Mouse (Mus musculus) hindbrain, embryonic 13.5 days (tissue): ENCODE measurements around the gene Bmp7. TPM values are rescaled to one million over a fixed set of nuclear protein-coding genes. Genes with fewer than 3 reads are reported as not detected.

Experiments used
- ATAC-seq: fragments of 200-750 bp; cut with Nextera tagmentation; 2 replicates; pipeline ENCODE4 v1.8.0; 2017; ENCODE audit warnings: moderate TSS enrichment; ENCODE audit not compliant: low FRiP score
- H3K27ac ChIP-seq: fragments of 300-500 bp; sonication (generic); 2 replicates; pipeline ENCODE4 v1.5.1; 2015; ENCODE audit warnings: inconsistent platforms, mild to moderate bottlenecking, moderate library complexity
- H3K27me3 ChIP-seq: fragments of 300-500 bp; sonication (generic); 2 replicates; pipeline ENCODE4 v1.6.1; 2015; ENCODE audit warnings: mild to moderate bottlenecking, inconsistent platforms
- H3K36me3 ChIP-seq: fragments of 300-500 bp; sonication (generic); 2 replicates; pipeline ENCODE4 v1.6.1; 2015; ENCODE audit warnings: mild to moderate bottlenecking, inconsistent platforms
- H3K4me1 ChIP-seq: fragments of 300-500 bp; sonication (generic); replicated peaks from 2 replicates; pipeline ENCODE4 v1.6.1; 2015; ENCODE audit warnings: inconsistent platforms
- H3K4me2 ChIP-seq: fragments of 300-500 bp; sonication (generic); 2 replicates; pipeline ENCODE4 v1.6.1; 2015; ENCODE audit warnings: inconsistent platforms, mild to moderate bottlenecking, moderate library complexity
- H3K4me3 ChIP-seq: fragments of 300-500 bp; sonication (generic); 2 replicates; pipeline ENCODE4 v1.5.1; 2015; ENCODE audit warnings: mild to moderate bottlenecking, inconsistent platforms
- H3K9ac ChIP-seq: fragments of 300-500 bp; sonication (generic); 2 replicates; pipeline ENCODE4 v1.6.1; 2015; ENCODE audit warnings: mild to moderate bottlenecking, inconsistent platforms
- H3K9me3 ChIP-seq: fragments of 300-500 bp; sonication (generic); 2 replicates; pipeline ENCODE4 v1.6.1; 2016; ENCODE audit warnings: inconsistent platforms
- WGBS: fragments of 180-500 bp; shearing (Covaris S2); methylation state at CpG from one replicate; pipeline ENCODE4 v1.1.7; 2015; 5-methylcytosine and 5-hydroxymethylcytosine counted together
- polyA plus RNA-seq: library from polyadenylated mRNA; unstranded; fragments of >200 nt; fragmentation: Nextera tagmentation; extraction: Ambion mirVana; gene quantifications from 2 replicates; pipeline ENCODE4 v1.2.1, GENCODE M21; 2015

Bmp7 gene
- polyA plus RNA-seq, 1 experiment from 2014 or later = 12.4 TPM

- Histone ChIP-seq H3K4me2 (no peak overlapping the region), H3K27ac (no peak overlapping the region), H3K9ac (no peak overlapping the region; the same call in 1 of the 2 replicates), H3K27me3 (no peaks in the 10 kb centered on the region), H3K4me1 (no peaks in the 10 kb centered on the region), H3K9me3 (peaks cover 5% of the 10 kb centered on the region; the same call in 1 of the 2 replicates), H3K36me3 (no peaks in the 10 kb centered on the region), H3K4me3 (no peak overlapping the region)
- 77% methylated on average over 10 of the region's 10 CpGs for WGBS
- ATAC-seq = no peak
These were observed 39.0 kb downstream of the Bmp7 start for GRCm38 (mm10) chr2:172900954-172901701.

GRCm38 (mm10) chr2:172889756-172890443 is 50.2 kb downstream of the Bmp7 start:
- Histone ChIP-seq H3K36me3 (no peaks in the 10 kb centered on the region), H3K9ac (no peak overlapping the region), H3K4me1 (peaks cover 5% of the 10 kb centered on the region; the same call in 1 of the 2 replicates), H3K4me3 (no peak overlapping the region), H3K9me3 (no peaks in the 10 kb centered on the region), H3K4me2 (no peak overlapping the region), H3K27me3 (no peaks in the 10 kb centered on the region), H3K27ac (no peak overlapping the region)
- no peak for ATAC-seq
- 81% methylated on average over 15 of the region's 15 CpGs for WGBS

GRCm38 (mm10) chr2:172889222-172889621 is 50.9 kb downstream of the Bmp7 start:
- Histone ChIP-seq H3K9ac (no peak overlapping the region), H3K4me3 (no peak overlapping the region), H3K9me3 (no peaks in the 10 kb centered on the region), H3K36me3 (no peaks in the 10 kb centered on the region), H3K27me3 (no peaks in the 10 kb centered on the region), H3K27ac (no peak overlapping the region), H3K4me1 (peaks cover 5% of the 10 kb centered on the region; the same call in 1 of the 2 replicates), H3K4me2 (no peak overlapping the region)
- whole genome bisulfite sequencing = 64% methylated on average over 12 of the region's 12 CpGs
- no peak for ATAC-seq

GRCm38 (mm10) chr2:172888147-172888546 is 52.0 kb downstream of the Bmp7 start:
- no peak overlapping the region for H3K27ac ChIP-seq
- no peaks in the 10 kb centered on the region for H3K36me3 ChIP-seq
- H3K4me1 ChIP-seq = peaks cover 5% of the 10 kb centered on the region; the same call in 1 of the 2 replicates
- no peak overlapping the region for H3K9ac ChIP-seq
- no peaks in the 10 kb centered on the region for H3K27me3 ChIP-seq
- H3K9me3 ChIP-seq = no peaks in the 10 kb centered on the region
- ATAC-seq = no peak
- no peak overlapping the region for H3K4me3 ChIP-seq
- H3K4me2 ChIP-seq = no peak overlapping the region
- 75% methylated on average over 12 of the region's 12 CpGs for WGBS

GRCm38 (mm10) chr2:172885861-172886260 is 54.3 kb downstream of the Bmp7 start:
- Histone ChIP-seq H3K9ac (no peak overlapping the region), H3K27me3 (no peaks in the 10 kb centered on the region), H3K27ac (no peak overlapping the region), H3K4me2 (no peak overlapping the region), H3K9me3 (no peaks in the 10 kb centered on the region), H3K36me3 (no peaks in the 10 kb centered on the region), H3K4me3 (no peak overlapping the region), H3K4me1 (peaks cover 9% of the 10 kb centered on the region)
- WGBS = 72% methylated on average over 7 of the region's 7 CpGs
- ATAC-seq = no peak

- Histone ChIP-seq H3K36me3 (no peaks in the 10 kb centered on the region), H3K4me1 (peaks cover 9% of the 10 kb centered on the region), H3K4me3 (no peak overlapping the region), H3K9me3 (no peaks in the 10 kb centered on the region), H3K27ac (no peak overlapping the region), H3K27me3 (no peaks in the 10 kb centered on the region), H3K4me2 (no peak overlapping the region), H3K9ac (no peak overlapping the region)
- 91% methylated on average over 6 of the region's 6 CpGs for WGBS
- no peak for ATAC-seq
These were observed 55.5 kb downstream of the Bmp7 start for GRCm38 (mm10) chr2:172884584-172884983.

- H3K27me3 ChIP-seq = 0 out of 2 replicates have a peak, but pooled peaks cover 4% of the 10 kb centered on the region
- H3K27ac ChIP-seq = no peak overlapping the region
- no peak overlapping the region for H3K9ac ChIP-seq
- H3K4me2 ChIP-seq = no peak overlapping the region
- no peaks in the 10 kb centered on the region for H3K9me3 ChIP-seq
- H3K36me3 ChIP-seq = no peaks in the 10 kb centered on the region
- ATAC-seq = no peak
- WGBS = 92% methylated on average over 9 of the region's 9 CpGs
- no peak overlapping the region for H3K4me3 ChIP-seq
- peaks cover 3% of the 10 kb centered on the region; the same call in 1 of the 2 replicates for H3K4me1 ChIP-seq
These were observed 64.9 kb downstream of the Bmp7 start for GRCm38 (mm10) chr2:172875201-172875600.

GRCm38 (mm10) chr2:172866356-172866755 is 73.8 kb downstream of the Bmp7 start:
- H3K4me2 ChIP-seq = no peak overlapping the region
- no peak for ATAC-seq
- 76% methylated on average over 5 of the region's 5 CpGs for WGBS

GRCm38 (mm10) chr2:172865165-172865564 is 75.0 kb downstream of the Bmp7 start:
- no peak overlapping the region for H3K27ac ChIP-seq
- peaks cover 19% of the 10 kb centered on the region for H3K4me1 ChIP-seq
- H3K4me2 ChIP-seq = no peak overlapping the region
- no peak overlapping the region for H3K4me3 ChIP-seq
- H3K27me3 ChIP-seq = peaks cover 13% of the 10 kb centered on the region; the same call in 1 of the 2 replicates
- peaks cover 3% of the 10 kb centered on the region; the same call in 1 of the 2 replicates for H3K9me3 ChIP-seq
- H3K36me3 ChIP-seq = peaks cover 3% of the 10 kb centered on the region; the same call in 1 of the 2 replicates
- no peak for ATAC-seq
- WGBS = 94% methylated on average over 6 of the region's 6 CpGs
- H3K9ac ChIP-seq = no peak overlapping the region

More at GRCm38 (mm10) chr2:172866356-172866755, 73.8 kb downstream of the Bmp7 start:
- H3K4me3 ChIP-seq = no peak overlapping the region
- H3K9ac ChIP-seq = no peak overlapping the region
- peaks cover 3% of the 10 kb centered on the region; the same call in 1 of the 2 replicates for H3K9me3 ChIP-seq
- H3K36me3 ChIP-seq = peaks cover 3% of the 10 kb centered on the region; the same call in 1 of the 2 replicates
- peaks cover 21% of the 10 kb centered on the region for H3K4me1 ChIP-seq
- H3K27me3 ChIP-seq = peaks cover 10% of the 10 kb centered on the region; the same call in 1 of the 2 replicates
- H3K27ac ChIP-seq = no peak overlapping the region

GRCm38 (mm10) chr2:172864566-172864965 is 75.6 kb downstream of the Bmp7 start:
- peaks cover 13% of the 10 kb centered on the region; the same call in 1 of the 2 replicates for H3K27me3 ChIP-seq
- H3K4me1 ChIP-seq = peaks cover 19% of the 10 kb centered on the region
- H3K36me3 ChIP-seq = peaks cover 3% of the 10 kb centered on the region; the same call in 1 of the 2 replicates
- 96% methylated on average over 6 of the region's 7 CpGs for WGBS
- no peak for ATAC-seq
- no peak overlapping the region for H3K4me2 ChIP-seq
- H3K9ac ChIP-seq = no peak overlapping the region
- no peak overlapping the region for H3K4me3 ChIP-seq
- no peak overlapping the region for H3K27ac ChIP-seq
- H3K9me3 ChIP-seq = peaks cover 3% of the 10 kb centered on the region; the same call in 1 of the 2 replicates

- Histone ChIP-seq H3K27me3 (peaks cover 13% of the 10 kb centered on the region; the same call in 1 of the 2 replicates), H3K9ac (no peak overlapping the region), H3K36me3 (peaks cover 2% of the 10 kb centered on the region; the same call in 1 of the 2 replicates), H3K4me1 (peaks cover 19% of the 10 kb centered on the region), H3K4me3 (no peak overlapping the region), H3K4me2 (peak overlapping the region; percentile 44), H3K27ac (0 out of 2 replicates have a peak overlapping the region, but pooled peaks have one; percentile 60), H3K9me3 (peaks cover 3% of the 10 kb centered on the region; the same call in 1 of the 2 replicates)
- no peak for ATAC-seq
- WGBS = 65% methylated on average over 14 of the region's 14 CpGs
These were observed 76.7 kb downstream of the Bmp7 start for GRCm38 (mm10) chr2:172863469-172863856.

- no peak overlapping the region for H3K9ac ChIP-seq
- H3K4me3 ChIP-seq = 0 out of 2 replicates have a peak overlapping the region, but pooled peaks have one; percentile 8
- peak overlapping the region; percentile 44 for H3K4me2 ChIP-seq
These were observed 77.2 kb downstream of the Bmp7 start for GRCm38 (mm10) chr2:172862850-172863468.

More at GRCm38 (mm10) chr2:172862850-172863468, 77.2 kb downstream of the Bmp7 start:
- Histone ChIP-seq H3K36me3 (no peaks in the 10 kb centered on the region), H3K4me1 (peaks cover 19% of the 10 kb centered on the region), H3K27ac (0 out of 2 replicates have a peak overlapping the region, but pooled peaks have one; percentile 60), H3K9me3 (peaks cover 3% of the 10 kb centered on the region; the same call in 1 of the 2 replicates), H3K27me3 (peaks cover 13% of the 10 kb centered on the region; the same call in 1 of the 2 replicates)
- WGBS = 41% methylated on average over 29 of the region's 29 CpGs
- ATAC-seq = no peak
